Mouse (Mus musculus): Measurements from ENCODE around the gene Inhbb. TPM values are rescaled to one million over a fixed set of nuclear protein-coding genes. Genes with fewer than 3 reads are reported as not detected.

Inhbb gene
- polyA plus RNA-seq, 1 experiment = 25.1 TPM

DNA sequence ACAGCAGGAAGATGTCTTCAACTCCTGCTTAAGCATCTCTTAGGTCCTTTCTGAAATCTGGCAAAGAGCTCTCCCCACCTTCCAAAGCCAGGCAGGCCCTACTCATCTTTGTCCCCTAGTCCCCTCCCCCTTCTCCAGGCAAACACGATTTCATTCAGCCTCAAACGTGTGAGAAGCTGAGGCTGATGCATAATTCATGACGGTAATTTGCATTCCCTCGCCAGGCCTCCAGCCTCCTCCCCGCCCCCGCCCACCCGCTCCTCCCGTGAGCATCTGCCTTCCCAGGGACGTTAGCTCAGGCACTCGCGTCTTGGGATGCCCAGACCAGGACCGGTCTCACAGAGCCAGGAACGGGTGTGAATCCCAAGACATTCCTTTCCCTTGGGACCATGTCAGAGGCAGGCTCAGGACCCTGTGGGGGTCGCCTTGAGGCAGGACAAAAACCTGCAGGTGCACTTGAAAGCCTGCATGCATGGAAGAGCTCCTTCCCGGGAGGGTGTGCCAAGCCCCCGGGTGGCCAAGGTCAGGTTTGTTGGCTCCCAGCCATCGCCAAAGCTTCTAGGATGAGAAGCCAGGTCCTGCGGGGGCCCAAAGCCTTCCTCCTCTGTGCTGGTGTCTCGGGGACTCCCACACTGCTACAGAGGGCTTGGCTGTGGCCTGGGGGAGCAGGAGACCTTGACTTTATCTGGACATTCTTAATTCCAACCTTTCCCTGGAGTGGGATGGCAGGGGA, 33.2 kb downstream of the Inhbb start:
- no peak overlapping the region for H3K4me3 ChIP-seq (ENCODE audit: insufficient read depth, low read length)
- H3K27ac ChIP-seq (ENCODE audit: insufficient read depth, low read length) = no peak overlapping the region
- no peak for TF ChIP-seq POLR2A (IDR thresholded peaks at IDR 0.05; ENCODE audit: low read depth, low read length)
- no peak for TF ChIP-seq CTCF (IDR thresholded peaks at IDR 0.05; ENCODE audit: borderline replicate concordance, insufficient read depth, low read length)
- H3K4me1 ChIP-seq (ENCODE audit: control insufficient read depth, insufficient read depth, low read length) = peaks cover 2% of the 10 kb centered on the region; the same call in 1 of the 2 replicates

GRCm38 (mm10) chr1:119386306-119386705, 35.7 kb downstream of the Inhbb start:
- TF ChIP-seq CTCF (IDR thresholded peaks at IDR 0.05; ENCODE audit: borderline replicate concordance, insufficient read depth, low read length) = no peak
- no peak for TF ChIP-seq POLR2A (IDR thresholded peaks at IDR 0.05; ENCODE audit: low read depth, low read length)
- Histone ChIP-seq H3K27ac (ENCODE audit: insufficient read depth, low read length) (no peak overlapping the region), H3K4me1 (ENCODE audit: control insufficient read depth, insufficient read depth, low read length) (peaks cover 2% of the 10 kb centered on the region; the same call in 1 of the 2 replicates), H3K4me3 (ENCODE audit: insufficient read depth, low read length) (no peak overlapping the region)

GRCm38 (mm10) chr1:119383916-119384315, 38.1 kb downstream of the Inhbb start:
- TF ChIP-seq POLR2A (IDR thresholded peaks at IDR 0.05; ENCODE audit: low read depth, low read length) (no peak), CTCF (IDR thresholded peaks at IDR 0.05; ENCODE audit: borderline replicate concordance, insufficient read depth, low read length) (no peak)

GRCm38 (mm10) chr1:119380609-119381008, 41.4 kb downstream of the Inhbb start:
- Histone ChIP-seq H3K4me3 (ENCODE audit: insufficient read depth, low read length) (no peak overlapping the region), H3K4me1 (ENCODE audit: control insufficient read depth, insufficient read depth, low read length) (no peaks in the 10 kb centered on the region)
- TF ChIP-seq POLR2A (IDR thresholded peaks at IDR 0.05; ENCODE audit: low read depth, low read length) = no peak
- TF ChIP-seq CTCF (IDR thresholded peaks at IDR 0.05; ENCODE audit: borderline replicate concordance, insufficient read depth, low read length) = no peak

More at GRCm38 (mm10) chr1:119383916-119384315, 38.1 kb downstream of the Inhbb start:
- H3K4me3 ChIP-seq (ENCODE audit: insufficient read depth, low read length) = no peak overlapping the region
- no peak overlapping the region for H3K27ac ChIP-seq (ENCODE audit: insufficient read depth, low read length)
- H3K4me1 ChIP-seq (ENCODE audit: control insufficient read depth, insufficient read depth, low read length) = no peaks in the 10 kb centered on the region

DNA sequence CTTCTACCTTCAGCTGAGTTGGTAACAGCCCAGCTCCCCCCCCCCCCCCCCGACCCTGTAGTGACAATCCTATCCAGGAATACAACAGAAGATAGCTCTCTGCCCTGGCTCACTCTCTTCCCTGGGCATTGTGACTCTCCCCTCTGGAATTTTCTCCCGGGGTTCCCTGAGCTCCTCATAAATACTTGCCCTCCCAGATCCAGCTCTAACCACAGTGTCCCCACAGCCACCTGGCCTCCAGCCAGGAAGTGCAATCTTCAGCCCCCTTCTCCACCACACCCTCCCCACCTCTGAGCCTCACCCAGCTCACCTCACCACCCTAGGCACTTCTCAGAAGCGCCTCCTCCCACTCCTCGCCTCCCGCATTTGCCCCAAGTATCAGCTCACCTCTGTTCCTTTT, 46.7 kb downstream of the Inhbb start:
- H3K4me1 ChIP-seq (ENCODE audit: control insufficient read depth, insufficient read depth, low read length) = no peaks in the 10 kb centered on the region
- no peak overlapping the region for H3K27ac ChIP-seq (ENCODE audit: insufficient read depth, low read length)
- TF ChIP-seq POLR2A (IDR thresholded peaks at IDR 0.05; ENCODE audit: low read depth, low read length) = no peak
- no peak for TF ChIP-seq CTCF (IDR thresholded peaks at IDR 0.05; ENCODE audit: borderline replicate concordance, insufficient read depth, low read length)
- H3K4me3 ChIP-seq (ENCODE audit: insufficient read depth, low read length) = no peak overlapping the region

More at GRCm38 (mm10) chr1:119380609-119381008, 41.4 kb downstream of the Inhbb start:
- no peak overlapping the region for H3K27ac ChIP-seq (ENCODE audit: insufficient read depth, low read length)

- TF ChIP-seq CTCF (IDR thresholded peaks at IDR 0.05; ENCODE audit: borderline replicate concordance, insufficient read depth, low read length) = no peak
- no peak for TF ChIP-seq POLR2A (IDR thresholded peaks at IDR 0.05; ENCODE audit: low read depth, low read length)
- no peak overlapping the region for H3K4me3 ChIP-seq (ENCODE audit: insufficient read depth, low read length)
- H3K4me1 ChIP-seq (ENCODE audit: control insufficient read depth, insufficient read depth, low read length) = no peaks in the 10 kb centered on the region
- no peak overlapping the region for H3K27ac ChIP-seq (ENCODE audit: insufficient read depth, low read length)
These were observed 54.5 kb downstream of the Inhbb start for GRCm38 (mm10) chr1:119367546-119367945.

DNA sequence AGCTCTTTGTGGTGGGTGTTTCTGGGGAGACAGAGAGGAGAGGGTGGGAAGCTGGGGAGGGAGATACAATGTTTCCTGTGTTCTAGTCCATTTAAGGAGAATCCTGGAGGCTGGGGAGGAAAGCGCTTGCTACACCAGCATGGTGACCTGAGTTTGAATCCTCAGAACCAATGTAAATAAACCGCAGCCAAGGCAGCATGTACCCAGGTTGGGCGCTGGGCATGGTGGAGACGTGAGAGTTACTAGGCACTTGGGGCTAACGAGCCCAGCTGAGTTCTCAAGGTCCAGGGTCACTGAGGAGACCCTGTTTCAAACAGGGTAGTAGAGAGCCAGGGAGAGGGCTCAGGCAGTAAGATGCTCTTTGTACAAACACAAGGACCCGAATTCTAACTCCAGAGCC, 55.7 kb downstream of the Inhbb start:
- no peaks in the 10 kb centered on the region for H3K4me1 ChIP-seq (ENCODE audit: control insufficient read depth, insufficient read depth, low read length)
- H3K4me3 ChIP-seq (ENCODE audit: insufficient read depth, low read length) = no peak overlapping the region
- TF ChIP-seq CTCF (IDR thresholded peaks at IDR 0.05; ENCODE audit: borderline replicate concordance, insufficient read depth, low read length) (no peak), POLR2A (IDR thresholded peaks at IDR 0.05; ENCODE audit: low read depth, low read length) (no peak)
- H3K27ac ChIP-seq (ENCODE audit: insufficient read depth, low read length) = no peak overlapping the region

Other genes starting within 250 kb of the Inhbb start
- 66.1 and 70.7 TPM in 2 replicates for gene Ralb, start 82.5 kb upstream of the Inhbb start, polyA plus RNA-seq (2011; ENCODE audit: insufficient read length, low read depth, missing spikeins)
- 18.4 and 22.1 TPM in 2 replicates for gene Tmem185b, start 103.9 kb upstream of the Inhbb start, polyA plus RNA-seq (2011; ENCODE audit: insufficient read length, low read depth, missing spikeins)
- gene Epb41l5, start 226.8 kb upstream of the Inhbb start, polyA plus RNA-seq (2011; ENCODE audit: insufficient read length, low read depth, missing spikeins) = 2.7 and 2.8 TPM in 2 replicates